Mouse (Mus musculus) liver, embryonic 14.5 days (tissue): ENCODE measurements around the gene Gm11084.

Source experiments
- CTCF ChIP-seq: IDR thresholded peaks from 2 replicates; pipeline ENCODE4 v1.5.1; 2016; ENCODE audit warnings: antibody characterized with exemption, low read depth, control low read depth
- EP300 ChIP-seq: IDR thresholded peaks from 2 replicates; pipeline ENCODE4 v1.6.1; 2016; ENCODE audit warnings: antibody characterized with exemption, low read depth

- TF ChIP-seq EP300 (no peak), CTCF (no peak)
Measured at GRCm38 (mm10) chr2:72983211-72983610, 3.3 kb downstream of the Gm11084 start.
